Comparison of ENCODE assay signal across 8 mouse cellular contexts in genomic region chr15:3995448-3996266, GRCm38 (mm10). TPM values are rescaled to one million over a fixed set of nuclear protein-coding genes. Genes with fewer than 3 reads are reported as not detected.
DNase-seq lines count a peak whose midpoint lies in the region; ATAC-seq and TF ChIP-seq lines count a peak whose summit lies in the region.

AW549877 (minus strand) TSS chr15:3995744.

- DNase-seq in B cell, adult 2 months, result peak; percentile 99
- peak; percentile 100 for DNase-seq in brain, adult 2 months (ENCODE audit: low read depth, low spot score)
- peak; percentile 97 for DNase-seq in liver, adult 2 months (ENCODE audit: extremely low read depth, low read depth, low spot score)
- peak; percentile 99 for DNase-seq in splenic B cell, adult 2 months (ENCODE audit: low read depth, low spot score)

- peaks cover 4% of the 10 kb centered on the region; the same call in 1 of the 2 replicates for H3K4me1 ChIP-seq in heart, embryonic 11.5 days (ENCODE audit: control insufficient read depth, insufficient read depth, low read length)
- H3K4me1 ChIP-seq in kidney, embryonic 16.5 days (ENCODE audit: insufficient read depth, low read length), result peaks cover 8% of the 10 kb centered on the region
- no peaks in the 10 kb centered on the region; the same call in 1 of the 2 replicates for H3K4me1 ChIP-seq in liver, adult 2 months (ENCODE audit: control insufficient read depth, insufficient read depth, low read length)

- no peaks in the 10 kb centered on the region for H3K9me3 ChIP-seq in heart, embryonic 11.5 days (replicated peaks; ENCODE audit: control insufficient read depth, low read length)
- no peaks in the 10 kb centered on the region for H3K9me3 ChIP-seq in kidney, embryonic 16.5 days (ENCODE audit: low read length)

- no peaks in the 10 kb centered on the region for H3K27me3 ChIP-seq in heart, embryonic 11.5 days (ENCODE audit: control insufficient read depth, insufficient read depth, low read length)
- H3K27me3 ChIP-seq in kidney, embryonic 16.5 days (ENCODE audit: insufficient read depth, low read length), result no peaks in the 10 kb centered on the region
- no peaks in the 10 kb centered on the region for H3K27me3 ChIP-seq in liver, adult 2 months (ENCODE audit: control insufficient read depth, insufficient read depth, low read length)
- H3K27me3 ChIP-seq in myocyte (ENCODE audit: control insufficient read depth, insufficient read depth, insufficient read length), result no peaks in the 10 kb centered on the region
- no peaks in the 10 kb centered on the region for H3K27me3 ChIP-seq in splenic B cell, adult 2 months (ENCODE audit: control insufficient read depth, insufficient read depth, low read length, poor library complexity, severe bottlenecking)

- WGBS in heart, embryonic 11.5 days (ENCODE audit: insufficient replicate concordance), result under 1% methylated on average over 61 of the region's 61 CpGs
- WGBS in kidney, embryonic 16.5 days, result under 1% methylated on average over 61 of the region's 61 CpGs
- WGBS in liver, adult 2 months, result under 1% methylated on average over 60 of the region's 61 CpGs

- peak; percentile 87; the same call in 1 of the 2 replicates for TF ChIP-seq POLR2A in liver, adult 2 months (IDR thresholded peaks at IDR 0.05; ENCODE audit: extremely low read depth, insufficient read depth, low read length)
- peak; percentile 99 for TF ChIP-seq POLR2A in myocyte (IDR thresholded peaks at IDR 0.05; ENCODE audit: insufficient read length, low read depth)

- H3K36me3 ChIP-seq in heart, embryonic 11.5 days (ENCODE audit: control insufficient read depth, insufficient read depth, low read length), result peaks cover 3% of the 10 kb centered on the region; the same call in 1 of the 2 replicates
- H3K36me3 ChIP-seq in kidney, embryonic 16.5 days (ENCODE audit: insufficient read depth, low read length), result peaks cover 15% of the 10 kb centered on the region
- H3K36me3 ChIP-seq in liver, adult 2 months (ENCODE audit: control insufficient read depth, insufficient read depth, low read length), result peaks cover 11% of the 10 kb centered on the region
- peaks cover 7% of the 10 kb centered on the region for H3K36me3 ChIP-seq in myocyte (ENCODE audit: control insufficient read depth, insufficient read depth)
- peaks cover 5% of the 10 kb centered on the region; the same call in 1 of the 2 replicates for H3K36me3 ChIP-seq in splenic B cell, adult 2 months (ENCODE audit: control insufficient read depth, insufficient read depth, low read length, poor library complexity, severe bottlenecking)

- TF ChIP-seq CTCF in liver, adult 2 months (IDR thresholded peaks at IDR 0.05; ENCODE audit: low read depth, low read length), result no peak

- ATAC-seq in erythroblast, adult 5-6 weeks (replicated peaks; ENCODE audit: low FRiP score, poor library complexity, severe bottlenecking), result peak; percentile 97
- ATAC-seq in heart, embryonic 11.5 days (replicated peaks; ENCODE audit: insufficient number of reproducible peaks, low FRiP score, low TSS enrichment), result peak; percentile 100
- ATAC-seq in kidney, embryonic 16.5 days (ENCODE audit: low FRiP score, low TSS enrichment), result peak; percentile 100

- peak within 1 kb of the TSS; percentile 81 for H3K4me3 ChIP-seq in heart, embryonic 11.5 days (ENCODE audit: low read depth, low read length)
- H3K4me3 ChIP-seq in kidney, embryonic 16.5 days (ENCODE audit: low read length), result peak within 1 kb of the TSS; percentile 85
- peak within 1 kb of the TSS; percentile 92 for H3K4me3 ChIP-seq in liver, adult 2 months (ENCODE audit: insufficient read depth, low read depth, low read length)
- H3K4me3 ChIP-seq in myocyte, result peak within 1 kb of the TSS; percentile 46

- peak within 1 kb of the TSS; percentile 71 for H3ac ChIP-seq in myocyte (ENCODE audit: control insufficient read depth, insufficient read length)

- H3K4me2 ChIP-seq in heart, embryonic 11.5 days, result peak within 1 kb of the TSS; percentile 63
- peak within 1 kb of the TSS; percentile 83 for H3K4me2 ChIP-seq in kidney, embryonic 16.5 days (replicated peaks; ENCODE audit: low read depth, low read length)
- H3K4me2 ChIP-seq in myocyte (ENCODE audit: low read depth), result peak within 1 kb of the TSS; percentile 99

- no peaks in the 10 kb centered on the region for H3K79me2 ChIP-seq in liver, adult 2 months (ENCODE audit: control insufficient read depth, insufficient read depth, low read length)
- peaks cover 17% of the 10 kb centered on the region for H3K79me2 ChIP-seq in myocyte (ENCODE audit: control insufficient read depth, insufficient read depth)

- H3K9ac ChIP-seq in heart, embryonic 11.5 days (ENCODE audit: low read depth, low read length), result peak within 1 kb of the TSS; percentile 93
- H3K9ac ChIP-seq in kidney, embryonic 16.5 days (replicated peaks; ENCODE audit: low read length), result peak within 1 kb of the TSS; percentile 88
- H3K9ac ChIP-seq in liver, adult 2 months (ENCODE audit: low read depth, low read length), result peak within 1 kb of the TSS; percentile 97

- H3K27ac ChIP-seq in heart, embryonic 11.5 days (ENCODE audit: low read depth, low read length), result peak within 1 kb of the TSS; percentile 92
- H3K27ac ChIP-seq in kidney, embryonic 16.5 days (ENCODE audit: low read length), result peak within 1 kb of the TSS; percentile 97
- peak within 1 kb of the TSS; percentile 98 for H3K27ac ChIP-seq in liver, adult 2 months (replicated peaks; ENCODE audit: insufficient read depth, low read depth, low read length)

TF ChIP-seq in myocyte, 11 proteins besides CTCF, POLR2A, EP300 and RAD21:
- peak; percentile 75 for TF ChIP-seq CEBPB (IDR thresholded peaks at IDR 0.05; ENCODE audit: insufficient read depth, poor library complexity, severe bottlenecking)
- TF ChIP-seq TCF3 (IDR thresholded peaks at IDR 0.05; ENCODE audit: insufficient read length, low read depth), result peak; percentile 47
- peak in 2 of 3 experiments; percentile 69 to 79 for TF ChIP-seq MYOD1 (IDR thresholded peaks at IDR 0.05; ENCODE audit: control insufficient read depth in 1 of 3, insufficient read length in 2 of 3, low read depth in 2 of 3)
- peak; percentile 88 for TF ChIP-seq SRF (IDR thresholded peaks at IDR 0.05; ENCODE audit: control insufficient read depth, insufficient read length, low read depth)
- TF ChIP-seq USF1 (IDR thresholded peaks at IDR 0.05; ENCODE audit: low read depth), result peak; percentile 95
- peak; percentile 98 for TF ChIP-seq POLR2AphosphoS2 (IDR thresholded peaks at IDR 0.05; ENCODE audit: insufficient read length, low read depth)
- no peak for TF ChIP-seq REST (IDR thresholded peaks at IDR 0.05; ENCODE audit: insufficient read depth, insufficient read length)
- TF ChIP-seq MYOG (IDR thresholded peaks at IDR 0.05; ENCODE audit: control insufficient read depth in 1 of 3, insufficient read depth in 1 of 3, insufficient read length in 2 of 3, low read depth in 2 of 3), result peak; percentile 72 to 84 (median 83)
- TF ChIP-seq MAX (IDR thresholded peaks at IDR 0.05; ENCODE audit: low read depth), result peak; percentile 89
- TF ChIP-seq E2F4 (IDR thresholded peaks at IDR 0.05; ENCODE audit: insufficient read depth), result peak; percentile 73
- TF ChIP-seq TCF12 (IDR thresholded peaks at IDR 0.05; ENCODE audit: insufficient read depth, poor library complexity, severe bottlenecking), result peak; percentile 44

RNA-seq across cellular contexts. Expression of gene AW549877, which starts in this region (rescaled TPM):
- total RNA-seq in erythroblast, adult 5-6 weeks (2015; ENCODE audit: low replicate concordance), result 20.7 and 25.7 TPM in 2 replicates
- 8.4 and 9.2 TPM in 2 replicates for total RNA-seq in erythroblast, adult 5-6 weeks (2017; ENCODE audit: low replicate concordance)
- 36.7 and 43.2 TPM in 2 replicates for polyA plus RNA-seq in heart, embryonic 11.5 days (2014; fragmentation: Nextera tagmentation; extraction: Ambion mirVana)
- polyA plus RNA-seq in kidney, embryonic 16.5 days (2015; fragmentation: Nextera tagmentation; extraction: Ambion mirVana), result 42.8 and 42.9 TPM in 2 replicates
- 20.3 and 20.9 TPM in 2 replicates for total RNA-seq in liver, adult 2 months (2014; rRNA removed)
- polyA plus RNA-seq in liver, adult 2 months (2012; rRNA removed), result 5.5 and 5.8 TPM in 2 replicates
- polyA plus RNA-seq in myocyte (2012; fragmentation: generic; extraction: Trizol), result 5.9 TPM

Comparison
In these comparisons a context has a peak if more than half of its experiments do, and no peak if none do; other contexts are left out.
1. Peak in every context shown above with its lines: DNase-seq, ATAC-seq, H3K4me3 ChIP-seq and H3K27ac ChIP-seq.